ENCODE assay signal across 8 mouse cellular contexts in the genomic region with DNA sequence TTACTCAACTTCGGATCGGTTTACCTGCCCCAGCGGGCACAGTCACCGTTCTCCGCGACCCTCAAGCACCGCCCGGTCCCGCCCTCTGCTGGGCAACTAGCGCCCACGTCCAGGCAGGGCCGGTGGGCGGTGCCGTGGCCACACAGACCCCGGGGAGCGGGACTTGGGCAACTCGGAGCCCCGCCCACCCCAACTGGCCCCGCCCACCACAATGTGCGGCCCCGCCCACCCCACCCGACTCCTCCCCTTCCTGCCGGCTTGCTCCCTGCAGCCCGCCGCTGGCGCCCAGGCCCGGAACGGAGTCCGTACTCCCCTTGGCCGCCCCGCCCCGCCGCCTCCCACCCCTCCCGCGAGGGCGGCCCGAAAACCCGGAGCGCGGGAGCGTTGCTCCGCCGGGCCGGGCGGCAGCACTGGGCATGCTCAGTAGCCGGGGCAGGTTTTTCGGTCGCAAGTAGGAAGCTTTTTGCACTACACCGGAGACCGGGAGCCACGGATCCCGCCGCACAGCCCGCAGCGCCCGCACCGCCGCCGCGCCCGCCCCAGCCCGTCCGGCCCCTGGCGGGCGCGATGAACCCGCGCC.
A peak's percentile ranks its signal among the peaks of the same experiment; 100 is the strongest.
DNase-seq lines count a peak whose midpoint lies in the region; ATAC-seq lines count a peak whose summit lies in the region.

No protein-coding gene starts in this region.

- ATAC-seq in hindbrain, embryonic 13.5 days (ENCODE audit: low FRiP score), result peak; percentile 95

- H3K4me2 ChIP-seq in hindbrain, embryonic 13.5 days, result peak overlapping the region; percentile 81

- peak overlapping the region; percentile 90 for H3K9ac ChIP-seq in hindbrain, embryonic 13.5 days

- WGBS in hindbrain, embryonic 13.5 days, result 1% methylated on average over 56 of the region's 68 CpGs

- 0 out of 2 replicates have a peak, but pooled peaks cover under 1% of the 10 kb centered on the region for H3K36me3 ChIP-seq in hindbrain, embryonic 13.5 days

- H3K27me3 ChIP-seq in hindbrain, embryonic 13.5 days, result peaks cover 33% of the 10 kb centered on the region

- H3K9me3 ChIP-seq in hindbrain, embryonic 13.5 days, result no peaks in the 10 kb centered on the region

- H3K4me3 ChIP-seq in hindbrain, embryonic 13.5 days, result peak overlapping the region; percentile 87

- peaks cover 19% of the 10 kb centered on the region for H3K4me1 ChIP-seq in hindbrain, embryonic 13.5 days (replicated peaks)

- peak overlapping the region; percentile 86 for H3K27ac ChIP-seq in hindbrain, embryonic 13.5 days

- peak; percentile 81 for DNase-seq in R1 (ENCODE audit: low read depth, low spot score)
- peak; percentile 89 to 90 for DNase-seq in cerebellum, postnatal 14 days
- DNase-seq in frontal cortex, postnatal 14 days (ENCODE audit: low spot score in 2 of 2), result peak; percentile 62 to 69
- peak; percentile 70 for DNase-seq in layer of hippocampus, postnatal 25 days (ENCODE audit: extremely low spot score in 1 of 2, low spot score in 1 of 2)
- peak; percentile 92 for DNase-seq in lung, postnatal 14 days
- peak; percentile 79 for DNase-seq in retina, adult 2 months (ENCODE audit: low read depth, low spot score)
- DNase-seq in thymus, postnatal 25 days, result peak; percentile 92

Comparison
In these comparisons a context has a peak if more than half of its experiments do, and no peak if none do; other contexts are left out.
1. Peak in every context shown above with its lines: DNase-seq, ATAC-seq, H3K4me3 ChIP-seq and H3K27ac ChIP-seq.